Mouse (Mus musculus) brain, embryonic 14.5 days (tissue): Measurements from ENCODE around the gene Adck1. TPM values are rescaled to one million over a fixed set of nuclear protein-coding genes. Genes with fewer than 3 reads are reported as not detected.
A peak's percentile ranks its signal among the peaks of the same experiment; 100 is the strongest.

ENCODE experiments used
- DNase-seq: peaks from one replicate; pipeline ENCODE4 v3.0.0-alpha.2; 2011; ENCODE audit warnings: low read depth
- CTCF ChIP-seq: fragments of 200-500 bp; IDR thresholded peaks from 2 replicates; pipeline ENCODE4 v1.5.1; 2012; ENCODE audit warnings: inconsistent platforms, mild to moderate bottlenecking, moderate library complexity, borderline replicate concordance; ENCODE audit not compliant: insufficient read depth, insufficient read length; ENCODE audit errors: extremely low read depth
- POLR2A ChIP-seq: fragments of 200-500 bp; IDR thresholded peaks from 2 replicates; pipeline ENCODE4 v1.6.1; 2012; ENCODE audit warnings: mild to moderate bottlenecking, inconsistent platforms, borderline replicate concordance; ENCODE audit not compliant: poor library complexity, insufficient read depth, insufficient read length, severe bottlenecking; ENCODE audit errors: extremely low read depth
- polyA plus RNA-seq: library from polyadenylated mRNA; depleted of rRNA; stranded (reverse); fragments of >200 nt; gene quantifications from 2 replicates; pipeline ENCODE4 v1.2.3, GENCODE M21; 2012

Adck1 gene
- polyA plus RNA-seq, 1 experiment: 35.2 TPM

- no peak for DNase-seq
Observed at GRCm38 (mm10) chr12:88433171-88433570, 72.8 kb downstream of the Adck1 start.

GRCm38 (mm10) chr12:88436962-88437750 lies 76.8 kb downstream of the Adck1 start:
- TF ChIP-seq POLR2A (no peak), CTCF (no peak)
- no peak for DNase-seq

More at GRCm38 (mm10) chr12:88433171-88433570, 72.8 kb downstream of the Adck1 start:
- TF ChIP-seq POLR2A: no peak
- TF ChIP-seq CTCF: no peak

GRCm38 (mm10) chr12:88441922-88442809 lies 81.8 kb downstream of the Adck1 start:
- DNase-seq: peak; percentile 73
- TF ChIP-seq CTCF (no peak), POLR2A (no peak)

- DNase-seq: no peak
- TF ChIP-seq POLR2A: no peak
- no peak for TF ChIP-seq CTCF
Observed at GRCm38 (mm10) chr12:88444040-88444439, 83.7 kb downstream of the Adck1 start.

GRCm38 (mm10) chr12:88445471-88445870 lies 85.1 kb downstream of the Adck1 start:
- TF ChIP-seq POLR2A: no peak
- TF ChIP-seq CTCF: no peak
- no peak for DNase-seq

GRCm38 (mm10) chr12:88450658-88451563 lies 90.6 kb downstream of the Adck1 start:
- peak; percentile 55 for DNase-seq
- TF ChIP-seq POLR2A: no peak
- TF ChIP-seq CTCF: no peak

GRCm38 (mm10) chr12:88454701-88455410 lies 94.5 kb downstream of the Adck1 start:
- TF ChIP-seq CTCF (no peak), POLR2A (no peak)
- DNase-seq: no peak

GRCm38 (mm10) chr12:88457021-88457420 lies 96.7 kb downstream of the Adck1 start:
- no peak for DNase-seq
- TF ChIP-seq POLR2A (no peak), CTCF (no peak)

- TF ChIP-seq POLR2A (no peak), CTCF (no peak)
- no peak for DNase-seq
Observed at GRCm38 (mm10) chr12:88458936-88459335, 98.6 kb downstream of the Adck1 start.

- no peak for TF ChIP-seq POLR2A
- TF ChIP-seq CTCF: no peak
- no peak for DNase-seq
Observed at GRCm38 (mm10) chr12:88459461-88459860, 99.1 kb downstream of the Adck1 start.
